10 mouse cellular contexts compared by ENCODE assay signal in genomic region chr12:86880090-86880723, GRCm38 (mm10). TPM values are rescaled to one million over a fixed set of nuclear protein-coding genes. Genes with fewer than 3 reads are reported as not detected.
DNase-seq lines count a peak whose midpoint lies in the region; ATAC-seq lines count a peak whose summit lies in the region.
"Had no signal": no experiment of that assay in that cellular context is flagged by ENCODE, and none has a peak within 500 bp of the region (broad histone marks: within the 10 kb centered on the region; RNA-seq: fewer than 3 reads in every experiment).

No protein-coding gene starts in this region.

- H3K9me3 ChIP-seq in kidney, embryonic 15.5 days (replicated peaks): no peaks in the 10 kb centered on the region
- no peaks in the 10 kb centered on the region for H3K9me3 ChIP-seq in embryonic facial prominence, embryonic 13.5 days
- no peaks in the 10 kb centered on the region for H3K9me3 ChIP-seq in midbrain, embryonic 11.5 days (ENCODE audit: control insufficient read depth, low read length)

- peak; percentile 12 for DNase-seq in adrenal gland, adult 2 months
- DNase-seq in adrenal gland, adult 18-20 months (ENCODE audit: low spot score in 2 of 2): no peak
- no peak for DNase-seq in kidney, postnatal 14 days
- DNase-seq in midbrain, embryonic 11.5 days (ENCODE audit: low spot score, missing footprints): peak; percentile 81
- no peak for DNase-seq in yolk sac, embryonic 10.5 days (ENCODE audit: low spot score)
- DNase-seq in left cerebral cortex, adult 8-10 months (ENCODE audit: low spot score in 2 of 2): no peak
- DNase-seq: layer of hippocampus, postnatal 36 days; thymus, postnatal 4 days had no signal

- WGBS in kidney, embryonic 15.5 days: 56% methylated on average over 3 of the region's 3 CpGs
- WGBS in embryonic facial prominence, embryonic 13.5 days: 41% methylated on average over 3 of the region's 3 CpGs
- WGBS in midbrain, embryonic 11.5 days: 64% methylated on average over 3 of the region's 3 CpGs

- H3K9ac ChIP-seq in kidney, embryonic 15.5 days: no peak overlapping the region
- no peak overlapping the region for H3K9ac ChIP-seq in embryonic facial prominence, embryonic 13.5 days
- no peak overlapping the region for H3K9ac ChIP-seq in midbrain, embryonic 11.5 days (ENCODE audit: low read length)

- peak overlapping the region; percentile 88 for H3K4me2 ChIP-seq in kidney, embryonic 15.5 days
- H3K4me2 ChIP-seq in embryonic facial prominence, embryonic 13.5 days: peak overlapping the region; percentile 97
- peak overlapping the region; percentile 18; the same call in 1 of the 2 replicates for H3K4me2 ChIP-seq in midbrain, embryonic 11.5 days

- 0 out of 2 replicates have a peak overlapping the region, but pooled peaks have one; percentile 14 for H3K4me3 ChIP-seq in kidney, embryonic 15.5 days (replicated peaks)
- 0 out of 2 replicates have a peak overlapping the region, but pooled peaks have one; percentile 6 for H3K4me3 ChIP-seq in embryonic facial prominence, embryonic 13.5 days
- H3K4me3 ChIP-seq in midbrain, embryonic 11.5 days (ENCODE audit: low read depth, low read length): no peak overlapping the region

- 0 out of 2 replicates have a peak overlapping the region, but pooled peaks have one; percentile 39 for H3K27ac ChIP-seq in kidney, embryonic 15.5 days
- H3K27ac ChIP-seq in embryonic facial prominence, embryonic 13.5 days: no peak overlapping the region
- no peak overlapping the region for H3K27ac ChIP-seq in midbrain, embryonic 11.5 days (ENCODE audit: low read depth, low read length)

- 0 out of 2 replicates have a peak, but pooled peaks cover 2% of the 10 kb centered on the region for H3K36me3 ChIP-seq in kidney, embryonic 15.5 days
- peaks cover 18% of the 10 kb centered on the region for H3K36me3 ChIP-seq in embryonic facial prominence, embryonic 13.5 days
- H3K36me3 ChIP-seq in midbrain, embryonic 11.5 days (ENCODE audit: control insufficient read depth, insufficient read depth, low read length): no peaks in the 10 kb centered on the region

- H3K4me1 ChIP-seq in kidney, embryonic 15.5 days: peaks cover 48% of the 10 kb centered on the region
- H3K4me1 ChIP-seq in embryonic facial prominence, embryonic 13.5 days: peaks cover 36% of the 10 kb centered on the region
- peaks cover 21% of the 10 kb centered on the region for H3K4me1 ChIP-seq in midbrain, embryonic 11.5 days (ENCODE audit: control insufficient read depth, insufficient read depth, low read length)

- H3K27me3 ChIP-seq in kidney, embryonic 15.5 days: no peaks in the 10 kb centered on the region
- H3K27me3 ChIP-seq in embryonic facial prominence, embryonic 13.5 days: no peaks in the 10 kb centered on the region
- H3K27me3 ChIP-seq in midbrain, embryonic 11.5 days (ENCODE audit: control insufficient read depth, insufficient read depth, low read length): no peaks in the 10 kb centered on the region

- no peak for ATAC-seq in kidney, embryonic 15.5 days (replicated peaks; ENCODE audit: low FRiP score)
- no peak for ATAC-seq in embryonic facial prominence, embryonic 13.5 days (ENCODE audit: insufficient number of reproducible peaks, insufficient read depth, low FRiP score, low TSS enrichment, low read depth)
- no peak for ATAC-seq in midbrain, embryonic 11.5 days (ENCODE audit: low FRiP score)

RNA-seq across cellular contexts. Expression of gene Irf2bpl, which starts 4.4 kb away (rescaled TPM):
- 10 to 100 TPM; 51.1 to 79.5 TPM for total RNA-seq in adrenal gland, adult 2 months (2021)
- polyA plus RNA-seq in adrenal gland, adult 2 months (2012; rRNA removed): 121 and 122 TPM in 2 replicates
- 10 to 100 TPM; 61.0 to 61.4 TPM for total RNA-seq in adrenal gland, adult 18-20 months (2021)
- 40.7 and 43.9 TPM in 2 replicates for polyA plus RNA-seq in kidney, embryonic 15.5 days (2015; fragmentation: Nextera tagmentation; extraction: Ambion mirVana)
- polyA plus RNA-seq in embryonic facial prominence, embryonic 13.5 days (2015; fragmentation: Nextera tagmentation; extraction: Ambion mirVana): 36.5 and 37.7 TPM in 2 replicates
- 24.4 and 26.4 TPM in 2 replicates for polyA plus RNA-seq in midbrain, embryonic 11.5 days (2014; fragmentation: Nextera tagmentation; extraction: Ambion mirVana)
- total RNA-seq in left cerebral cortex, adult 8-10 months (2022): 10 to 100 TPM; 60.7 to 74.9 (median 68.5) TPM

Comparison
In these comparisons a context has a peak if more than half of its experiments do, and no peak if none do; other contexts are left out.
1. DNase-seq: peak in adrenal gland, adult 2 months (single experiment) and midbrain, embryonic 11.5 days (single experiment); none in adrenal gland, adult 18-20 months (0 of 2), kidney, postnatal 14 days (single experiment), yolk sac, embryonic 10.5 days (single experiment) and left cerebral cortex, adult 8-10 months (0 of 2).
2. H3K4me2 ChIP-seq: peak in every context shown above with its lines; median percentile 97 in embryonic facial prominence, embryonic 13.5 days; 88 in kidney, embryonic 15.5 days; 18 in midbrain, embryonic 11.5 days.